Mouse (Mus musculus) stomach, postnatal 0 days (tissue): ENCODE measurements around the gene Hp1bp3. TPM values are rescaled to one million over a fixed set of nuclear protein-coding genes. Genes with fewer than 3 reads are reported as not detected.

Source experiments
- ATAC-seq: fragments of 200-750 bp; cut with Nextera tagmentation; 2 replicates; pipeline ENCODE4 v1.8.0; 2017; ENCODE audit not compliant: low FRiP score, low TSS enrichment
- DNase-seq: peaks from one replicate; pipeline ENCODE4 v3.0.0-alpha.2; 2016; ENCODE audit warnings: low spot score
- H3K27ac ChIP-seq: fragments of 300-500 bp; sonication (generic); replicated peaks from 2 replicates; pipeline ENCODE4 v1.5.1; 2014; ENCODE audit warnings: mild to moderate bottlenecking, control low read depth
- H3K27me3 ChIP-seq: fragments of 300-500 bp; sonication (generic); 2 replicates; pipeline ENCODE4 v1.6.1; 2014; ENCODE audit warnings: low read length; ENCODE audit not compliant: control insufficient read depth, insufficient read depth
- H3K36me3 ChIP-seq: fragments of 300-500 bp; sonication (generic); 2 replicates; pipeline ENCODE4 v1.6.1; 2014; ENCODE audit warnings: low read length, mixed read lengths; ENCODE audit not compliant: control insufficient read depth, insufficient read depth
- H3K4me1 ChIP-seq: fragments of 300-500 bp; sonication (generic); replicated peaks from 2 replicates; pipeline ENCODE4 v1.6.1; 2014; ENCODE audit warnings: antibody characterized with exemption; ENCODE audit not compliant: control insufficient read depth, insufficient read depth
- H3K4me2 ChIP-seq: fragments of 300-500 bp; sonication (generic); replicated peaks from 2 replicates; pipeline ENCODE4 v1.6.1; 2014; ENCODE audit warnings: low read depth, mild to moderate bottlenecking, control low read depth, moderate library complexity
- H3K4me3 ChIP-seq: fragments of 300-500 bp; sonication (generic); 2 replicates; pipeline ENCODE4 v1.5.1; 2014; ENCODE audit warnings: low read depth, low read length, control low read depth
- H3K9ac ChIP-seq: fragments of 300-500 bp; sonication (generic); 2 replicates; pipeline ENCODE4 v1.6.1; 2014; ENCODE audit warnings: mild to moderate bottlenecking, low read length, control low read depth, mixed read lengths
- H3K9me3 ChIP-seq: fragments of 300-500 bp; sonication (generic); 2 replicates; pipeline ENCODE4 v1.6.1; 2016; ENCODE audit warnings: low read length; ENCODE audit not compliant: control insufficient read depth
- CTCF ChIP-seq: IDR thresholded peaks from 2 replicates; pipeline ENCODE4 v1.5.1; 2016; ENCODE audit warnings: antibody characterized with exemption, low read depth, mild to moderate bottlenecking, moderate library complexity
- EP300 ChIP-seq: optimal IDR thresholded peaks from 2 replicates; pipeline ENCODE3; 2016; ENCODE audit warnings: antibody characterized with exemption
- WGBS: fragments of 180-500 bp; shearing (Covaris S2); extraction: QIAGEN DNeasy Blood & Tissue Kit; methylation state at CpG from one replicate; pipeline ENCODE4 v1.1.7; 2014; 5-methylcytosine and 5-hydroxymethylcytosine counted together
- polyA plus RNA-seq: library from polyadenylated mRNA; unstranded; fragments of >200 nt; fragmentation: Nextera tagmentation; extraction: Ambion mirVana; gene quantifications from 2 replicates; pipeline ENCODE4 v1.2.1, GENCODE M21; 2015

Gene Hp1bp3
- polyA plus RNA-seq, 1 experiment from 2014 or later, result 74.7 TPM

GRCm38 (mm10) chr4:138272011-138272997, 56.2 kb downstream of the Hp1bp3 start:
- no peaks in the 10 kb centered on the region for H3K4me1 ChIP-seq
- WGBS, result 46% methylated on average over 14 of the region's 14 CpGs
- no peak overlapping the region for H3K27ac ChIP-seq
- H3K9me3 ChIP-seq, result no peaks in the 10 kb centered on the region
- no peak overlapping the region for H3K4me3 ChIP-seq
- ATAC-seq, result peak; percentile 68
- H3K36me3 ChIP-seq, result no peaks in the 10 kb centered on the region
- H3K4me2 ChIP-seq, result no peak overlapping the region
- TF ChIP-seq CTCF (no peak), EP300 (no peak)
- no peaks in the 10 kb centered on the region for H3K27me3 ChIP-seq
- peak; percentile 45 for DNase-seq
- no peak overlapping the region for H3K9ac ChIP-seq

- Histone ChIP-seq H3K27ac (no peak overlapping the region), H3K4me3 (no peak overlapping the region), H3K4me1 (no peaks in the 10 kb centered on the region), H3K9me3 (no peaks in the 10 kb centered on the region), H3K27me3 (no peaks in the 10 kb centered on the region), H3K36me3 (no peaks in the 10 kb centered on the region), H3K9ac (no peak overlapping the region), H3K4me2 (no peak overlapping the region)
- peak; percentile 77 for TF ChIP-seq EP300
- TF ChIP-seq CTCF, result no peak
- DNase-seq, result no peak
- WGBS, result 48% methylated on average over 7 of the region's 7 CpGs
- ATAC-seq, result no peak
Observed at GRCm38 (mm10) chr4:138278346-138278745, 62.2 kb downstream of the Hp1bp3 start.

- peak; percentile 84 for ATAC-seq
- DNase-seq, result peak; percentile 74
- Histone ChIP-seq H3K27me3 (no peaks in the 10 kb centered on the region), H3K9ac (no peak overlapping the region), H3K27ac (no peak overlapping the region), H3K4me2 (no peak overlapping the region), H3K36me3 (no peaks in the 10 kb centered on the region), H3K4me3 (no peak overlapping the region), H3K4me1 (no peaks in the 10 kb centered on the region), H3K9me3 (no peaks in the 10 kb centered on the region)
- TF ChIP-seq CTCF (peak; percentile 99), EP300 (no peak)
- 33% methylated on average over 4 of the region's 4 CpGs for WGBS
Observed at GRCm38 (mm10) chr4:138282834-138283233, 66.7 kb downstream of the Hp1bp3 start.

GRCm38 (mm10) chr4:138286411-138286810, 70.3 kb downstream of the Hp1bp3 start:
- WGBS, result 85% methylated on average over 12 of the region's 12 CpGs
- no peaks in the 10 kb centered on the region for H3K27me3 ChIP-seq
- H3K4me1 ChIP-seq, result no peaks in the 10 kb centered on the region
- H3K4me2 ChIP-seq, result no peak overlapping the region
- H3K9ac ChIP-seq, result no peak overlapping the region
- H3K4me3 ChIP-seq, result no peak overlapping the region
- no peak for TF ChIP-seq EP300
- TF ChIP-seq CTCF, result no peak
- ATAC-seq, result no peak
- H3K36me3 ChIP-seq, result no peaks in the 10 kb centered on the region
- H3K9me3 ChIP-seq, result no peaks in the 10 kb centered on the region
- no peak overlapping the region for H3K27ac ChIP-seq
- no peak for DNase-seq

- no peak for ATAC-seq
- H3K9me3 ChIP-seq, result no peaks in the 10 kb centered on the region
- H3K27ac ChIP-seq, result no peak overlapping the region
- no peak for DNase-seq
- WGBS, result 81% methylated on average over 7 of the region's 7 CpGs
- no peaks in the 10 kb centered on the region for H3K4me1 ChIP-seq
- no peak overlapping the region for H3K4me3 ChIP-seq
- TF ChIP-seq EP300, result no peak
- TF ChIP-seq CTCF, result no peak
- no peaks in the 10 kb centered on the region for H3K36me3 ChIP-seq
- H3K9ac ChIP-seq, result no peak overlapping the region
- no peak overlapping the region for H3K4me2 ChIP-seq
- H3K27me3 ChIP-seq, result no peaks in the 10 kb centered on the region
Observed at GRCm38 (mm10) chr4:138288691-138289090, 72.6 kb downstream of the Hp1bp3 start.

- 85% methylated on average over 13 of the region's 13 CpGs for WGBS
- Histone ChIP-seq H3K9ac (no peak overlapping the region), H3K27me3 (no peaks in the 10 kb centered on the region), H3K27ac (no peak overlapping the region), H3K36me3 (no peaks in the 10 kb centered on the region), H3K4me1 (no peaks in the 10 kb centered on the region), H3K9me3 (no peaks in the 10 kb centered on the region), H3K4me3 (no peak overlapping the region), H3K4me2 (no peak overlapping the region)
- TF ChIP-seq EP300, result no peak
- TF ChIP-seq CTCF, result no peak
- DNase-seq, result no peak
- ATAC-seq, result no peak
Observed at GRCm38 (mm10) chr4:138292028-138292427, 75.9 kb downstream of the Hp1bp3 start.
